Mouse (Mus musculus) gastrocnemius, postnatal 25 days (tissue): ENCODE measurements around the gene Gm10065. TPM values are rescaled to one million over a fixed set of nuclear protein-coding genes. Genes with fewer than 3 reads are reported as not detected.
"Not testable (repeated sequence)": the region's sequence is repeated elsewhere in the genome, so short reads cannot be mapped to it uniquely, and the experiment has no call there.

Source experiments
- DNase-seq: peaks from one replicate; pipeline ENCODE4 v3.0.0; 2022
- long read RNA-seq, 2 experiments: library from polyadenylated mRNA; stranded (forward); transcript quantifications; one replicate each; pipeline ENCODE4 v2.0.0; 2021
- total RNA-seq, 2 experiments: library from RNA; stranded (reverse); gene quantifications; 1 replicate in 1 of 2; 2 replicates in 1 of 2; pipeline ENCODE4 v1.2.3; 2021

Gene Gm10065
- not detected for total RNA-seq
- long read RNA-seq, experiment 1, result 0 reads
- long read RNA-seq, experiment 2, result 0 reads

DNA sequence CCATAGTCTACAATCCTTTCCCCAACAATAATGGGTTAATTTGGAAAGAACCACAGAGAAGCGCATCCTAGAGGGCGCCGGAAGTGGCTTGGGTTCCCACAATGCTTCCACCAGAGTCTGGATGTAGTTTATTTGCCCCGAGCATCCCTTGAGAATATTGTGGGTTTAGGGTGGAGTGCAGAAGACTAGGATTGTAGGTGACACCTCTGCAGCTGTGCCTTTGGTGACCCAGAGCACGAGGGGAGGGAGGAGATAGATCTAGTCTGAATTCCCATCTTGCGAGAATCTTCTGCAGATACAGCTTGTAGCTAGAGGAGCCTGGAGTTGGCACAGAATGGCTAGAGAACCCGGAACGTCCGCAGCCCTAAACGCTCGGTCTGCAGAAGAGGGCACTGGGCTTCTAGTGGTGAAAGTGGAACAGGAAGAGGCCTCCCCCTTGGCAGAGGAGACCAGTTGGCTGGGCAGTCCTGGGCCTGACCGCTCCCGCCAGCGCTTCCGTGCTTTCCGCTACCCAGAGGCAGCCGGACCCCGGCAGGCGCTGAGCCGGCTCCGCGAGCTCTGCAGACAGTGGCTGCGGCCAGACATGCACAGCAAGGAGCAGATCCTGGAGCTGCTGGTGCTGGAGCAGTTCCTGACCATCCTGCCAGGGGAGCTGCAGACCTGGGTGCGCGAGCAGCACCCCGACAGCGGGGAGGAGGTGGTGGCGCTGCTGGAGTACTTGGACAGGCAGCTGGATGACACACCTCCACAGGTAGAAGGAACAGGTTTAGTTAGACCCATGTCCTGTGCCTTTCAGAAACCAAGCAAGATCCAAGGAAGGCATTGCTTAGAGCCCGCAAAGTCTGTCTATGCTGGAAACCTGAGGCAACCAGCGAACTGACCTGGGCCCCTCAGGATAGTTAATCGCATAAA is at the start of gene Gm10065, which contains the start of gene Zkscan4:
Gene Gm10065, minus strand, starts transcription at position 683 of the 912 bp plus-strand sequence.
Gene Zkscan4, plus strand, starts transcription at position 149 of the 912 bp plus-strand sequence.
- peak; percentile 31 for DNase-seq

DNA sequence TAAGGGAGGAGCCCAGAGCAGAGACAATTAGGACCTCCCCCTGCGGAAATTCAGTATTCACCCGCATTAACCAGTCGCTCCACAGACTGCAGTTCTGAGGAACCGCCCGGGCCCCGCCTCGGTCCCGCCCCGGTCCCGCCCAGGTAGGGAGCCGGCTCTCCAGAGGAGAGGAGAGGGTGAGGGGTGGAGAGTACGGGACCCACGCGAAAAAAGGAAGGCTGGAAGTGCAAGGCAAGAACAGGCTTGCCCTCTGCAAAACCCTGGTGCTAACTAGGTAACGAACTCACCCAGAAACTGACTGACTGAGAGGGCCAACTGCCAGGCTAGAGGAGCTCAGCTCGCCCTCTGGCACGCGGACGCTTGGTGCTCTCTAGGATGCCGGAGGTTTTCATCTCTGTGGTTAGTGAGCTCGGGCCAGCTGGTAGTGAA is 27.0 kb upstream of the Gm10065 start:
- peak; percentile 88 for DNase-seq

DNA sequence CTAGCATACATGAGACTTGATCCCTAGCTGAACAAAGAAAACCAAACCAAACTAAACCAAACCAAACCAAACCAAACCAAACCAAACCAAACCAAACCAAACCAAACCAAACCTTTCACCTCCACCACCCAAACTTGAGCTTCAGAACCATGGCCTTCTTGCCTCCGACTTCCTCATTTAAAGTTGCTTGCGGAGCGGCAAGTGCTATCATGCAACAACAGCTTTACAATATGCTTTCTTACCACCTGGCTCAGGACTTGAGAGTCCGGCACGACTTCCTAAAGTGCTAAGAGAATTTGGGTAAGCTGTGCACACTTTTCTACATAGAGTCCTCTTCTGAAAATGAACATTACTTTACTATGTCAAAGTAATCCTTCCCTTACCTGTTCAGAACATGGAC is 23.1 kb upstream of the Gm10065 start:
- no peak for DNase-seq

DNA sequence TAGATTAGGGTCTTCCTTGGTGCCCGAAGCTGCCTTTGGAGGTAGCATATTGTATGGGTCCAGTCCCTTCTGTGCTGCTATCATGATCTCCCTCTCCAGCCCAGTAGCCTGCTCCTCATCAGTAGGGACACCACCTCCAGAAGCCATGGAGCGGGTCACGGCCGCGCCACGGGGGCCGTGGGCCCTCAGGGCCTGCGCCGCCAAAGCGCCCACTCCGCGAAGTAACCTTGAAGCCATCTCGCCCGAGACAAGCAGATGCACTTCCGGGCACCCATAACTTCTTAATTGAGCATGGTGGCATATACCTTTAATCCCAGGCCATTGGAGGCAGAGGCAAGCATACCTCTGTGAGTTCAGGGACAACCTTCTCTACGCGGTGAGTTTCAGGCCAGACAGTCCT is 21.9 kb upstream of the Gm10065 start, which contains the start of gene Gm11273:
Gene Gm11273, minus strand, starts transcription at position 237 of the 400 bp plus-strand sequence.
- DNase-seq, result not testable (repeated sequence)

DNA sequence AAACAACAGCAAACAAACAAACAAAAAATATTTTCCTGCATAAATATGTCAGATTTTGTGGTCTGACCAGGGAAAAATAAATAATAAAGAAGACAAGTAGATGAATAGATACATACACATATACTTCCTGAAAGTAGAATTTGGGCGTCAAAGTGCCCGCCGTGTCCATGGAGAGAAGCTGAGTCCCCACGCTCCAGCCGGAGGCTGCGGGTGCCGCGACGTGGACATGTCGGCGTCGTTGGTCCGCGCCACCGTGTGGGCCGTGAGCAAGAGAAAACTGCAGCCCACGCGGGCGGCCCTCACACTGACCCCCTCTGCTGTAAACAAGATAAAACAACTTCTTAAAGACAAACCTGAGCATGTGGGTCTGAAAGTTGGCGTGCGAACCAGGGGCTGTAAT is 15.8 kb upstream of the Gm10065 start, which contains the start of gene AK157302:
Gene AK157302, plus strand, starts transcription at position 144 of the 400 bp plus-strand sequence.
- DNase-seq, result no peak

DNA sequence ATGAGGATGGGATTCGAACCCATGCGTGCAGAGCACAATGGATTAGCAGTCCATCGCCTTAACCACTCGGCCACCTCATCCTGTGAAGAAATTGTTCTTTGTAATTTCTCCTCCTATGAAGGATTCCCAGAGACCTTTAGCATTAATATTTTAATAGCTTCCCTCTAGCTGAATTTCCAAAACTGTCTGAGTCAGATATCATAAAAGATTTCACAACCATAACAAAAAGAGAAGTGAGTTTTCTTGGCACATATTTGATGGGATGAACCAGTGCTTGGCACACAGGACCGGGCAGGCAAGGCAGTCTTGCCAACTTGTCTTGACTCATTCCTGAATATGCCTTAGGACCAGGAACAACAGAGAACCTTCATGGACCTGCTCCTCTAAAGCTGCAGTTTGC is 13.6 kb upstream of the Gm10065 start:
- no peak for DNase-seq

DNA sequence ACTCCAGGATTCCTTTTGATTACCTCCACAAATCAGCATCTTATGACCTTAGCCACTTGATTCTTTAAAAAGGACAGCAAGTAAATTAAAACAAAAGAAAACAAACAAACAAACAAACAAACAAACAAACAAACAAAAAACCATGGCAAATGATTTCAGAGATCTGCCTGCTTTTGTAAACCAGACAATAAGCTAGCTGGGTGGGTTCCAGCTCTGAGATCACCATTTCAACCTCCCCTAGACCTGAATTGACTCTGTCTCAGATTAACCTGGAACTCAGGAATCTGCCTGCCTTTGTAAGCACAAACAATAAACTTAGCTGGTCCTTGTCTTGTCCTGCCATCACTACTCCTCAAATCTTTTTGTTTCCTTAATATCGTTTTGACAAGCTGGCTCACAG is 7.6 kb upstream of the Gm10065 start:
- no peak for DNase-seq

DNA sequence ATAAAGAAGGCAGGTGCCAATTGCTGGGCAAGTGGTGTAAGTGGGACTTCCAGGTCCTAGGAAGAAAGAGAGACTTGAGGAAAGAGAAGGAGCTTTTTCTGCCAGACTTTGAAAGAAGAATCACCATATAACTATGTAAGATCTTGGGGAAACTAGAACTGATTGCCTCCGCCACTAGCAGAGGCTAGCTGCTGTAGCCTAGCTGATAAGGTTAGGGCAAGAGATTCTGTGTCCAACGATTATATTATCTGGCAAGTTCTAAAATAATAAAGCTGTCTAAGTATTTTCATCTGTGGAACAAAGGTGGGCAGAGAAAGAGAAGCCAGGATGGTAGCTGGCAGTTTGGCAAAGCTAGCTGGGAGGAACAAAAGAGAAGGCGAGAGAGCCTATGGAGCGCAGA is 6.8 kb downstream of the Gm10065 start:
- no peak for DNase-seq

DNA sequence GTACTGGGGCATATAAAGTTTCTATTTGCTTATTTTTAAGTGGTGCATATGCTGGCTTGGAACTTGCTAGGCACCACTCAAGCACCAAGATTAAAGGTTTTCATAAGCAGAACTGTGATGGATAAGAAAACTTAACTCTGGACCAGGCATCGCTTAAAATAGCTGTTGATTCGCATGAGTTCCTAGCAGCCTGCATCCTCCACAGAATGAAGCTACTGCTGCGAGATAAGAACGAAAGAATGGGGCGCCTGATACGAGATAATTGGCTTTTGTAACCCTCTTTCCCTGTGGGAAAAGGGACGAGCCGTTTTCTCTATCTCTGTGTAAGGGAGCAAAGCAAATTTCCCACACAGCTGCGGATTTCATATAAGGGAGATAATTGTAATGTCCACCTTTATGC is 10.1 kb downstream of the Gm10065 start:
- no peak for DNase-seq

DNA sequence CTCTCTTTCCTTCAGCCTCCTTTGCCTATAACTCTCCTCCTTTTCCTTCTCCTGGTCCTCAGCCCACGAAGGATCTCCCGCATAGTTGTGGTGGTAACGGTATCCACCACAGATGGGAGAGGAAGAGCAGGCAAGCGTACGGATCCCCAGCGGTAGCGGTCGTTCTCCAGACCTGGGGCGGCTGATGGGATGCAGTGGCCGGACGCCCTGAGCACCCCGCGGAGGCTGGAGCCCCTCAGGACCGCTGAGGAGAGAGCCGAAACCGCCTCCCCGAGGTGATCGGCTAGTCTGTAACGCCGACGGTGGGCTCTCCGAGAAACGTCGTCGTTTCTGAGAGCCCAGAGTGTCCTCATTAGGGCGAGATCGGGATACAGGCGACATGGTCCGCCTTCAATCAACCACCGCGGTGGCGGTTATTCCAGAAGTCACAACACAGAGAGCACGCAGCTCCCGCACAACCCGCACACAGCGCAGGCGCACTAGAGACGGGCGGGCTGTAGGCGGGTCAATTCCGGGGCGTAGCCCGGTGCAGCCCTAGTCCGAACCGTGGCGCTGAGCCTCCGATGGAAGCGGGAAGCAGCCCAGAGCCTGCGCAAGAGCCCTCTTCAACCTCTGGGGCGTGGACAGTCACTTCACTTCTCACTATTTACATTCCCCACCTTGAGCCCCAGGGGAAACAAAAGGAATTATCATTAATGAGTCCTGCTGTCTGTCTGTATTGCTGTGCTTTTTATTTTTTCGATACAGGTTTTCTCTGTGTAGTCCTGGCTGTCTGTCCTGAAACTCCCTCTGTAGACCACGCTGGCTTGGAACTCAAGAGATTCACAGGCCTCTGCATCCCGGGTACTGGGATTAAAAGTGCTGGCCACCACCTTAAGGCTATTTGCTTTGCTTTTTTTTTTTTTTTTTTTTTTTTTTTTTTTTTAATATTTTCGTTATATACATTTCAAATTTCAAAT is 10.9 kb downstream of the Gm10065 start, which contains the start of gene Nkapl:
Gene Nkapl, minus strand, starts transcription at position 449 of the 959 bp plus-strand sequence.
- DNase-seq, result peak; percentile 78

DNA sequence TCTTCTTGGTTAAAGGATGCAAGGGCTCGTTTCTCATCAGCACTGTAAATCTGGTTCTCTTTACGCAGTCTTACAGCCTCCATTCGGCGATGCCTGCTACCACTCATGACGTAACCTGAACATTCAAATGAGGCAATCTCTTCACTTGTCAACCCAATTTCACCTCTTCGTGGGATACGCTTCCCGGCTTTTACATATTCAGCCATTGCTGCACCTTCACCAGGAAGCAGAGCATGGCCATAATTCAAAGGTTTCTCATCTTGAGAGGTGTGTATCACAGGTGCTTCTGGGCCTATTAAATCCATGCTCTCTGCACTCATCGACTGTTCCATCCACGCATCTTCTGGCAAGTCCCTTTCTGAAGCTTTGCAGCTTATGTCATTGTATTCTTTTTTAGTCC is 11.9 kb downstream of the Gm10065 start:
- no peak for DNase-seq

DNA sequence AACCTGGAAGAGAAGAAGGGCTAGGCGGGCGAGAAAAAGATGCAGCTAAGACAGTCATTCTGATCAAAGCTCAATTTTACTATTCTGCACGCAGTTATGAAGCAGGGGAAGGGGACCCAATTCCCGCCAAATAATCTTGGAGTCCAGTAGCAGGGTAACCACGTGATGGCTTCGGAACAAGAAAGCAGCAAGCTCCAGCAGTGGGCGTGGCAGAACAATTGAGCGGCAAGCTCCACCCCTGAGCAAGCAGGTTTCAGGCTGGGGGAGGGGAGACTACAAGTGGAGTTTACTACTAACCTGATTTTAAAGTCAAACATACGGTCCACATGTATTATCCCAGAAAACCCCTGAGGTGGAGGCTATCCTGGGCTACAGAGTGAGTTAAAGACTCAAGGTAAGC is 16.7 kb downstream of the Gm10065 start:
- DNase-seq, result not testable (repeated sequence)

DNA sequence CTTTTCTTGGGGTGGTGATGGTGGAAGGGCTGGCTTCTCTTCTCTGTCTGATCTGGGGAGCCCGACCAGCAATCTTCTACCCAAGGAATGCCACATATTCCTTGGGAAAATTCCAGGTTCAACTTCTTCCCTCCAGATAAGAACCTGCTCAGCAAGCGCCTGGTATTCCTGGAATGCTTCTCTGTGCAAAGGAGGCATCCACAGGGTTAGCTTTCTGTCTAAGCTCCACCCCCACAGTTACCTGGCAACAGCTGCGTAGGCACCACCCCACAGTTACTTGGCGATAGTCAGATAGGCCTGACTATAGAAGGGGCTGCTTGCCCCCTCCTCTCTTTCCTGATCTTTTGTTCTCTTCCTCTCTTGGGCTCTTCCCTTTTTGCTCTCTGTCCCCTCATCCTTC is 22.9 kb downstream of the Gm10065 start:
- DNase-seq, result no peak

DNA sequence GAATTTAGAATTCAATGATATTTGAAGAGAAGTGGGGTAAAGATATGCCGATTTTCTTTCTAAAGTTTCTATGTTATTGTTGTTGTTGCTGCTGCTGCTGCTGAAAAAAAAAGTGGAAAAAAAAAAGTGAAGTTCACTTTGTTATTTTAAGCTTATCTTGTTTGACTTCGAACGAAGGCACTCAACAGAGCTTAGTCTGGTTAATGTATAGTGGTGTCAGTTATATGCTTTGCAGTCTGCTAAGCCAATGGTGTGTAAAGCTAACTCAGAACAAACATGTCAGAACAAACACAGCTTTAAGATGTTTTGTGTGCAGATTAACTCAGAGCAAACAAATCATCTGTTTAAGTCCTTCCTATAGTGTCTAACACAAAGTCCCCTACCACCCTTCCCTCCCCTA is 25.1 kb downstream of the Gm10065 start:
- DNase-seq, result no peak

DNA sequence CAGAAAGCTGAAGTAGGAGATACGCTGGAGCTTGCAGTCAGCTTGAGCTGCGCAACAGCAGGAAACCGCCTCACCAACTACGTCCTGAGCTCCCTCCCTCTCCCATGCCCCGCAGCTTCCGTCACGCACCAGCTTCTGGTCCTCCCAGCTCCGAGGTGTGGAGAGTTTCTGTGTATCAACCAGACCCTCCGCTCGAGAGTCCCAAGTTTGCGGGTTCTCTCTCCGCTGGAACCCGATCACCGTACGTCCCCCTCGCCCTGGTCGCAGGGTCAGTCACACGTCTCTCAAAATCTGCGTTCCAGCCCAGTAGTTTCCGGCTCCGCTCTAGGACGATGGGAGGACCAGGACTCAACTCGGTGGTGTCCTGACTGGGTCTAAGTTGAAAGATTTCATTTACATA is 25.8 kb downstream of the Gm10065 start, which contains the start of gene Zscan26:
Gene Zscan26, minus strand, starts transcription at position 282 of the 400 bp plus-strand sequence.
- peak; percentile 75 for DNase-seq

DNA sequence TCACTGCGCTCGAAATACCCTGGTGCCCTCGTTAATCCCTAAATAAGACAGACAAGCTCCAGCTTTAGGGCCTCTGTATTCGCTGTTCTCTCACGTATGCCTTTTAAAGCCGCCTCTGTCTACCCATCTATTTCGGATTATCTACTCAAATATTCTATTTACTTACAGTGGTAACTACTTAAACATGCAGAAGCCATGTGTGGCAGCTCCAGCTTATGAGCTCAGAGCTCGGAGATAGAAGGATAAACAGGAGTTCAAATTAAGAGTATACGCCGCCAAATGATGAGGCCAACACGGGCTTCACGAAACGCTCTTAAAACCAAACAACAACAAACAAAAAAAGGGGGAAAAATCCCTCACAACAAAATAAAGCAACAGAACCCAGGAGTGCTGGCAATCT is 26.2 kb downstream of the Gm10065 start:
- no peak for DNase-seq

DNA sequence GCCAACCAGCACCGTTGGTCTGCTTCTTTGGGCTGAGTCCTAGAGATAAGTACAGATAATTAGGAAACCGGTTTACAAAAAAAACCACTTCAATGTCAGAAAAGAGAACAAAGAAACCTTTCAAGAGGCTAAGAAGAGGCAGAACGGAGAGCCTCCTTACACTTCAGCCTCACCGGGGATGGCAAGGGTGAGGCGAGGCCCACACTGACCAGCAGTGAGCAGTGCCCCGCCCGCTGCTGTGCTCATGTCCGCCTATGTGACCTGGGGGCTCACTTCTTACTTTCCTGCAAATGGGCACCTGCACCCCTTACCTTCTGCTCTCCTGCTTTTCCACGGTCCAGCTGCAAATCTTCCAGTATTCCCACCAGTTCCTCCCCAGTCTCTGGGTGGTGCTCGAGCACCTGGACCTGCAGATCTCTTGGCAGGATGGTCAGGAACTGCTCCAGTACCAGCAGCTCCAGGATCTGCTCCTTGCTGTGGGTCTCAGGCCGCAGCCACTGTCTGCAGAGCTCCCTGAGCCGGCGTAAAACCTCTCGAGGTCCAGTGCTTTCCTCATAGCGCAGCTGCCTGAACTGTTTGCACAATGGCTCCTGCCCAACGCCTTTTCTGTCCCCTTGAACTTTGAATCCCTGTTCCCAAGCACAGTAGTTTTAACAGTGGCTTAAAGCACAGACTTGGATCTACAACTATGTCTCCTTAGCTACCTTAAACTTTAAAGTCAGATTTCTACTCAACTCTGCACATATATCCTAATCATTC is 31.2 kb downstream of the Gm10065 start:
- no peak for DNase-seq

DNA sequence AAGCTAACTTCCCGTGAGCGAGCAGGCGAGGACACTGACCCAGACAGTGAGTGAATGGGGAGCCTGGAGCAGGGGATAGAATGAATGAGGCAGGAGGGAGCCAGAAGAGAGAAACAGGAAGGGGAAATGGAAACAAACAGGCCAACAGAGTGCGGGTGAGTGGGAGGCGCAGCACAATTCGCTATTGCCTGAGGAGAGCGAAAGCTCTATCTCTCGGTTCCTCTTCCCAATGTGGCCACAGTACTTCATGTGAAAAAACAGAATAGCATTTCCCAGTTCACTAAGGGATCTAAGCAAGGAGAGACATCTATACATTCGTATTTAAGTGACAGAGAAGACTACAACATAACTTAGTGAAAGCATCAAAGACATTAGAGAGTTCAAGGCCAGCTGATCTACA is 32.4 kb downstream of the Gm10065 start:
- DNase-seq, result no peak

DNA sequence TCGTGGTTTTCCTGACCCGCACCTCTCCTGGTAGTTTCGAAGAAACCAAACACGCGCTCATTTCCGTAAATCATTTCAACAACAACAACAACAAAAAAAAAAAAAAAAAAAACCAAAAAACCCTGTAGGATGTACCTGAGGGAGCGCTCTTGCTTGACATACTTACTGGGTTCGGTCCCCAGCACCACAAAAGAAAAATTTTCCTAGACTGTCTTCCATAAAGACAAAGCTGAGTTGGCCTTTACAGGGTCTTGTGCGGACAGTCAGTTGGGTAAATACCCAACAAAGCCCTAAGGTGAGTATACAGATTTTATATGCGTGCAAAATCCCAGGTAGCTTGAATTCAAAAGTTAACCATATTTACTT is 38.1 kb downstream of the Gm10065 start:
- DNase-seq, result no peak

DNA sequence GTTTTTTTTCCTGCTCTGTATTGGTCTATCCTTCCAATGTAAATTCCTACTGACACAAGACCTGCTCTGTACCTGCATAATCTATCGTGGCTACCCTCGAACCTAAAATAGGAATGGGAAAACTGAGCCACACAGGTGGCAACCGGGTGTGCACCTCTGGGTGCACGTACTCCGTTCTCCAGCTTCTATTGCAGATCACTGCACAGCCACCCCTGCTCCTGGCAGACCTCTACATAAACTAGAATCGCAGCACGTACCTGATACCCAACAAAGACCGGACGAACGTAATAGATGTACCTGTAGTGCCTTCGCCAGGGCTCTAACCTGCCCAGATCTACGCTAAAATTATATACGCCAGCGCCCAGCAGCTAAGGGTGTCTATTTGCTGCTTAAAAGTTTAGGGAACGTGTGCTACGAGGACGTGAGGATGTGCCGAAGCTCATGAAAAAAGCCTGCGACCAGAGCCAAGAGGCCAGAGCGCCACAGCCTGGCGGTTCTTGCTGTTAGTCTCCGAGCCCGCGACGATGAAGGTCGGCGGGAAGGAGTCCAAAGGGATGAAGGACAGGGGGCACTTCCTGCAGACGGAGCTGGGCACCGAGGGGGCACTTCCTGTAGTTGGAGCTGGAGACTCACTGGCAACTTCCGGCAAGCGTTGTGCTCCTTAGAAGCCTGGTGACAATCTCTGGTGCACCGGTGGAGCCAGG is 38.6 kb downstream of the Gm10065 start, which contains the start of gene Pgbd1:
Gene Pgbd1, minus strand, starts transcription at position 556 of the 704 bp plus-strand sequence.
- peak; percentile 28 for DNase-seq

DNA sequence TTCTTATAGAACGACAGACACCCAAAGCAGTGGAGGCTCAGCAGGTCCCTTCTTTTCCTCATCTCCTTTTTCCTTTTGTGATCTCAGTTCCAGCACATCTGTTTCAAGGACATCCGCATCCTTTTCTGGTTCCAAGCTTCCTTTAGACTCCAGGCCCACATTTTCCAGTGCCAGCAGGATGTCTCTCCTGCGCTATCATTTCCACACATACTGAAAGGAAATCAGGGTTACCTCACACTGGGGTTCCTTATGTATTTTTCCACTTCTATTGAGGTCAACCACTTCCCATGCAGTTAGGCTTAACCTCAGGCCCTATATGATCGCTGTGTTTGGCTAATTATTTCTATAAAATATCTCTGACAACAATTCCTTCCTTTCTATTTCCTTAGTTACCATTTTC is 43.8 kb downstream of the Gm10065 start:
- DNase-seq, result no peak
